ENCODE assay signal across 25 mouse cellular contexts in genomic region chr9:25570011-25570410, GRCm38 (mm10).
DNase-seq lines count a peak whose midpoint lies in the region; ATAC-seq and TF ChIP-seq lines count a peak whose summit lies in the region.
"Had no signal": no experiment of that assay in that cellular context is flagged by ENCODE, and none has a peak within 500 bp of the region (broad histone marks: within the 10 kb centered on the region; RNA-seq: fewer than 3 reads in every experiment).

No protein-coding gene starts in this region.

- H3K4me2 ChIP-seq in heart, embryonic 15.5 days = no peak overlapping the region
- H3K4me2 ChIP-seq: forebrain, embryonic 15.5 days; heart, embryonic 11.5 days; limb, embryonic 13.5 days; midbrain, embryonic 13.5 days; neural tube, embryonic 13.5 days; stomach, embryonic 15.5 days had no signal

- no peak for TF ChIP-seq CTCF in bone marrow macrophage, adult 2 months (IDR thresholded peaks at IDR 0.05; ENCODE audit: low read depth, low read length)
- no peak for TF ChIP-seq CTCF in olfactory bulb, adult 2 months (IDR thresholded peaks at IDR 0.05; ENCODE audit: insufficient read depth, low read depth, low read length)

- no peak for ATAC-seq in heart, embryonic 15.5 days (replicated peaks; ENCODE audit: insufficient number of reproducible peaks, insufficient read depth, low FRiP score, low read depth)
- no peak for ATAC-seq in erythroid progenitor cell, adult 5-6 weeks (replicated peaks; ENCODE audit: low FRiP score, poor library complexity, severe bottlenecking)
- ATAC-seq: forebrain, embryonic 15.5 days; hindbrain, postnatal 0 days; midbrain, embryonic 13.5 days had no signal

- H3K27me3 ChIP-seq in heart, embryonic 15.5 days = no peaks in the 10 kb centered on the region
- H3K27me3 ChIP-seq in heart, embryonic 10.5 days (ENCODE audit: insufficient read depth, poor library complexity, severe bottlenecking) = no peaks in the 10 kb centered on the region
- no peaks in the 10 kb centered on the region for H3K27me3 ChIP-seq in embryonic facial prominence, embryonic 10.5 days (replicated peaks; ENCODE audit: low read depth, poor library complexity, severe bottlenecking)
- H3K27me3 ChIP-seq: forebrain, embryonic 15.5 days; limb, embryonic 13.5 days; midbrain, embryonic 13.5 days; neural tube, embryonic 13.5 days; stomach, embryonic 15.5 days had no signal

- no peak for TF ChIP-seq POLR2A in bone marrow macrophage, adult 2 months (IDR thresholded peaks at IDR 0.05; ENCODE audit: borderline replicate concordance, low read depth, low read length)
- no peak for TF ChIP-seq POLR2A in olfactory bulb, adult 2 months (IDR thresholded peaks at IDR 0.05; ENCODE audit: insufficient read depth, low read depth, low read length)

- H3K4me3 ChIP-seq in heart, embryonic 15.5 days = no peak overlapping the region
- no peak overlapping the region for H3K4me3 ChIP-seq in heart, embryonic 10.5 days
- H3K4me3 ChIP-seq in bone marrow macrophage, adult 2 months (ENCODE audit: insufficient read depth, low read length) = no peak overlapping the region
- H3K4me3 ChIP-seq in embryonic facial prominence, embryonic 10.5 days = no peak overlapping the region
- H3K4me3 ChIP-seq in olfactory bulb, adult 2 months (ENCODE audit: insufficient read depth, low read depth, low read length) = no peak overlapping the region
- H3K4me3 ChIP-seq: forebrain, embryonic 15.5 days; limb, embryonic 13.5 days; midbrain, embryonic 13.5 days; neural tube, embryonic 13.5 days; stomach, embryonic 15.5 days had no signal

- H3K4me1 ChIP-seq in heart, embryonic 15.5 days (replicated peaks) = peaks cover 49% of the 10 kb centered on the region
- H3K4me1 ChIP-seq in heart, embryonic 10.5 days = peaks cover 52% of the 10 kb centered on the region
- peaks cover 52% of the 10 kb centered on the region for H3K4me1 ChIP-seq in bone marrow macrophage, adult 2 months (ENCODE audit: control insufficient read depth, insufficient read depth, low read length)
- peaks cover 33% of the 10 kb centered on the region for H3K4me1 ChIP-seq in embryonic facial prominence, embryonic 10.5 days
- H3K4me1 ChIP-seq in olfactory bulb, adult 2 months (ENCODE audit: control insufficient read depth, insufficient read depth, low read length) = peaks cover 18% of the 10 kb centered on the region

- no peaks in the 10 kb centered on the region for H3K9me3 ChIP-seq in heart, embryonic 15.5 days (replicated peaks)
- no peaks in the 10 kb centered on the region for H3K9me3 ChIP-seq in heart, embryonic 10.5 days
- no peaks in the 10 kb centered on the region for H3K9me3 ChIP-seq in embryonic facial prominence, embryonic 10.5 days
- H3K9me3 ChIP-seq: forebrain, embryonic 15.5 days; limb, embryonic 13.5 days; midbrain, embryonic 13.5 days; neural tube, embryonic 13.5 days; stomach, embryonic 15.5 days had no signal

- H3K36me3 ChIP-seq in heart, embryonic 15.5 days = no peaks in the 10 kb centered on the region
- H3K36me3 ChIP-seq in heart, embryonic 10.5 days = no peaks in the 10 kb centered on the region
- H3K36me3 ChIP-seq in embryonic facial prominence, embryonic 10.5 days (replicated peaks) = no peaks in the 10 kb centered on the region
- H3K36me3 ChIP-seq: forebrain, embryonic 15.5 days; limb, embryonic 13.5 days; midbrain, embryonic 13.5 days; neural tube, embryonic 13.5 days; stomach, embryonic 15.5 days had no signal

- H3K27ac ChIP-seq in heart, embryonic 15.5 days = peak overlapping the region; percentile 47; the same call in 1 of the 2 replicates
- H3K27ac ChIP-seq in heart, embryonic 10.5 days = no peak overlapping the region
- peak overlapping the region; percentile 88 for H3K27ac ChIP-seq in bone marrow macrophage, adult 2 months (ENCODE audit: insufficient read depth, low read depth, low read length)
- H3K27ac ChIP-seq in embryonic facial prominence, embryonic 10.5 days (replicated peaks) = 0 out of 2 replicates have a peak overlapping the region, but pooled peaks have one; percentile 40
- peak overlapping the region; percentile 58 for H3K27ac ChIP-seq in olfactory bulb, adult 2 months (ENCODE audit: insufficient read depth, low read depth, low read length)
- H3K27ac ChIP-seq: forebrain, embryonic 15.5 days; hindbrain, postnatal 0 days; limb, embryonic 13.5 days; liver, embryonic 14.5 days; midbrain, embryonic 13.5 days; neural tube, embryonic 13.5 days had no signal

- H3K9ac ChIP-seq in heart, embryonic 15.5 days = no peak overlapping the region
- H3K9ac ChIP-seq: forebrain, embryonic 15.5 days; limb, embryonic 13.5 days; liver, embryonic 14.5 days; midbrain, embryonic 13.5 days; neural tube, embryonic 13.5 days; stomach, embryonic 15.5 days had no signal

- 86% methylated on average over 7 of the region's 7 CpGs for WGBS in heart, embryonic 15.5 days
- 92% methylated on average over 7 of the region's 7 CpGs for WGBS in heart, embryonic 10.5 days
- WGBS in embryonic facial prominence, embryonic 10.5 days = 92% methylated on average over 7 of the region's 7 CpGs
- 71% methylated on average over 7 of the region's 7 CpGs for WGBS in olfactory bulb, adult 2 months

- DNase-seq in heart, embryonic 10.5 days (ENCODE audit: low spot score) = no peak
- DNase-seq in embryonic facial prominence, embryonic 10.5 days (ENCODE audit: low spot score) = no peak
- DNase-seq in cerebellum, adult 11 months = no peak
- DNase-seq: adrenal gland, postnatal 25 days; B cell, adult 2 months; cerebellum, adult 8-10 months; cerebellum, postnatal 25 days; heart, postnatal 14 days; kidney, adult 11 months; kidney, postnatal 14 days; right cerebral cortex, postnatal 14 days; thymus, adult 18-20 months; thymus, postnatal 25 days had no signal
